Mouse (Mus musculus): ENCODE results near the gene Megf11.

The Megf11 gene

GRCm38 (mm10) chr9:64393914-64394596 is 8.6 kb downstream of the Megf11 start:
- peak; percentile 27 for DNase-seq (ENCODE audit: low spot score)

- no peak for DNase-seq (ENCODE audit: low spot score)
These were observed 10.0 kb downstream of the Megf11 start for GRCm38 (mm10) chr9:64395238-64395920.

- DNase-seq (ENCODE audit: low spot score) = no peak
These were observed 11.7 kb downstream of the Megf11 start for GRCm38 (mm10) chr9:64397108-64397507.

- no peak for DNase-seq (ENCODE audit: low spot score)
These were observed 13.7 kb downstream of the Megf11 start for GRCm38 (mm10) chr9:64399121-64399520.

GRCm38 (mm10) chr9:64402141-64402540 is 16.7 kb downstream of the Megf11 start:
- DNase-seq (ENCODE audit: low spot score) = no peak

GRCm38 (mm10) chr9:64406841-64407240 is 21.4 kb downstream of the Megf11 start:
- DNase-seq (ENCODE audit: low spot score) = no peak

- DNase-seq (ENCODE audit: low spot score) = no peak
These were observed 22.1 kb downstream of the Megf11 start for GRCm38 (mm10) chr9:64407390-64407970.

GRCm38 (mm10) chr9:64408821-64409220 is 23.4 kb downstream of the Megf11 start:
- DNase-seq (ENCODE audit: low spot score) = no peak

- no peak for DNase-seq (ENCODE audit: low spot score)
These were observed 35.0 kb downstream of the Megf11 start for GRCm38 (mm10) chr9:64420471-64420870.

- DNase-seq (ENCODE audit: low spot score) = no peak
These were observed 36.7 kb downstream of the Megf11 start for GRCm38 (mm10) chr9:64421986-64422616.

- DNase-seq (ENCODE audit: low spot score) = no peak
These were observed 38.5 kb downstream of the Megf11 start for GRCm38 (mm10) chr9:64423912-64424311.

- no peak for DNase-seq (ENCODE audit: low spot score)
These were observed 50.7 kb downstream of the Megf11 start for GRCm38 (mm10) chr9:64436121-64436520.

GRCm38 (mm10) chr9:64440101-64440500 is 54.7 kb downstream of the Megf11 start:
- no peak for DNase-seq (ENCODE audit: low spot score)

GRCm38 (mm10) chr9:64445981-64446380 is 60.6 kb downstream of the Megf11 start:
- DNase-seq (ENCODE audit: low spot score) = no peak

- no peak for DNase-seq (ENCODE audit: low spot score)
These were observed 61.6 kb downstream of the Megf11 start for GRCm38 (mm10) chr9:64447070-64447469.

- DNase-seq (ENCODE audit: low spot score) = no peak
These were observed 62.1 kb downstream of the Megf11 start for GRCm38 (mm10) chr9:64447522-64447921.

- no peak for DNase-seq (ENCODE audit: low spot score)
These were observed 67.3 kb downstream of the Megf11 start for GRCm38 (mm10) chr9:64452769-64453168.

- DNase-seq (ENCODE audit: low spot score) = no peak
These were observed 68.8 kb downstream of the Megf11 start for GRCm38 (mm10) chr9:64454196-64454595.

GRCm38 (mm10) chr9:64455910-64456309 is 70.5 kb downstream of the Megf11 start:
- no peak for DNase-seq (ENCODE audit: low spot score)

GRCm38 (mm10) chr9:64457596-64457995 is 72.2 kb downstream of the Megf11 start:
- DNase-seq (ENCODE audit: low spot score) = no peak

GRCm38 (mm10) chr9:64461568-64462308 is 76.3 kb downstream of the Megf11 start:
- DNase-seq (ENCODE audit: low spot score) = no peak

- DNase-seq (ENCODE audit: low spot score) = no peak
These were observed 77.4 kb downstream of the Megf11 start for GRCm38 (mm10) chr9:64462870-64463269.
